Mouse (Mus musculus) hindbrain, embryonic 13.5 days (tissue): ENCODE results near the gene Pik3r4. TPM values are rescaled to one million over a fixed set of nuclear protein-coding genes. Genes with fewer than 3 reads are reported as not detected.

Experiments
- ATAC-seq: fragments of 200-750 bp; cut with Nextera tagmentation; 2 replicates; pipeline ENCODE4 v1.8.0; 2017; ENCODE audit warnings: moderate TSS enrichment; ENCODE audit not compliant: low FRiP score
- H3K27ac ChIP-seq: fragments of 300-500 bp; sonication (generic); 2 replicates; pipeline ENCODE4 v1.5.1; 2015; ENCODE audit warnings: inconsistent platforms, mild to moderate bottlenecking, moderate library complexity
- H3K27me3 ChIP-seq: fragments of 300-500 bp; sonication (generic); 2 replicates; pipeline ENCODE4 v1.6.1; 2015; ENCODE audit warnings: mild to moderate bottlenecking, inconsistent platforms
- H3K36me3 ChIP-seq: fragments of 300-500 bp; sonication (generic); 2 replicates; pipeline ENCODE4 v1.6.1; 2015; ENCODE audit warnings: mild to moderate bottlenecking, inconsistent platforms
- H3K4me1 ChIP-seq: fragments of 300-500 bp; sonication (generic); replicated peaks from 2 replicates; pipeline ENCODE4 v1.6.1; 2015; ENCODE audit warnings: inconsistent platforms
- H3K4me2 ChIP-seq: fragments of 300-500 bp; sonication (generic); 2 replicates; pipeline ENCODE4 v1.6.1; 2015; ENCODE audit warnings: inconsistent platforms, mild to moderate bottlenecking, moderate library complexity
- H3K4me3 ChIP-seq: fragments of 300-500 bp; sonication (generic); 2 replicates; pipeline ENCODE4 v1.5.1; 2015; ENCODE audit warnings: mild to moderate bottlenecking, inconsistent platforms
- H3K9ac ChIP-seq: fragments of 300-500 bp; sonication (generic); 2 replicates; pipeline ENCODE4 v1.6.1; 2015; ENCODE audit warnings: mild to moderate bottlenecking, inconsistent platforms
- H3K9me3 ChIP-seq: fragments of 300-500 bp; sonication (generic); 2 replicates; pipeline ENCODE4 v1.6.1; 2016; ENCODE audit warnings: inconsistent platforms
- WGBS: fragments of 180-500 bp; shearing (Covaris S2); methylation state at CpG from one replicate; pipeline ENCODE4 v1.1.7; 2015; 5-methylcytosine and 5-hydroxymethylcytosine counted together
- polyA plus RNA-seq: library from polyadenylated mRNA; unstranded; fragments of >200 nt; fragmentation: Nextera tagmentation; extraction: Ambion mirVana; gene quantifications from 2 replicates; pipeline ENCODE4 v1.2.1, GENCODE M21; 2015

The Pik3r4 gene
- polyA plus RNA-seq, 1 experiment from 2014 or later, result 20.0 TPM

- no peak overlapping the region for H3K9ac ChIP-seq
- no peak overlapping the region for H3K4me2 ChIP-seq
- peaks cover 7% of the 10 kb centered on the region; the same call in 1 of the 2 replicates for H3K4me1 ChIP-seq
- no peaks in the 10 kb centered on the region for H3K9me3 ChIP-seq
- no peak overlapping the region for H3K4me3 ChIP-seq
- H3K36me3 ChIP-seq, result no peaks in the 10 kb centered on the region
- no peak for ATAC-seq
- WGBS, result 59% methylated on average over 9 of the region's 9 CpGs
- H3K27me3 ChIP-seq, result no peaks in the 10 kb centered on the region; the same call in 1 of the 2 replicates
- H3K27ac ChIP-seq, result no peak overlapping the region
These were observed 59.2 kb downstream of the Pik3r4 start for GRCm38 (mm10) chr9:105701966-105702365.

- no peaks in the 10 kb centered on the region for H3K9me3 ChIP-seq
- no peak overlapping the region for H3K9ac ChIP-seq
- H3K27ac ChIP-seq, result no peak overlapping the region
- H3K4me2 ChIP-seq, result no peak overlapping the region
- H3K4me1 ChIP-seq, result peaks cover 7% of the 10 kb centered on the region; the same call in 1 of the 2 replicates
- H3K27me3 ChIP-seq, result no peaks in the 10 kb centered on the region; the same call in 1 of the 2 replicates
- no peak for ATAC-seq
- H3K4me3 ChIP-seq, result no peak overlapping the region
- no peaks in the 10 kb centered on the region for H3K36me3 ChIP-seq
- 76% methylated on average over 16 of the region's 16 CpGs for WGBS
These were observed 61.6 kb downstream of the Pik3r4 start for GRCm38 (mm10) chr9:105704226-105704932.

- H3K4me3 ChIP-seq, result no peak overlapping the region
- H3K36me3 ChIP-seq, result no peaks in the 10 kb centered on the region
- no peaks in the 10 kb centered on the region for H3K9me3 ChIP-seq
- no peak overlapping the region for H3K9ac ChIP-seq
- no peak overlapping the region for H3K4me2 ChIP-seq
- H3K27ac ChIP-seq, result no peak overlapping the region
- no peak for ATAC-seq
- H3K27me3 ChIP-seq, result no peaks in the 10 kb centered on the region; the same call in 1 of the 2 replicates
- H3K4me1 ChIP-seq, result peaks cover 7% of the 10 kb centered on the region; the same call in 1 of the 2 replicates
- 91% methylated on average over 1 of the region's 1 CpGs for WGBS
These were observed 62.2 kb downstream of the Pik3r4 start for GRCm38 (mm10) chr9:105705011-105705410.

DNA sequence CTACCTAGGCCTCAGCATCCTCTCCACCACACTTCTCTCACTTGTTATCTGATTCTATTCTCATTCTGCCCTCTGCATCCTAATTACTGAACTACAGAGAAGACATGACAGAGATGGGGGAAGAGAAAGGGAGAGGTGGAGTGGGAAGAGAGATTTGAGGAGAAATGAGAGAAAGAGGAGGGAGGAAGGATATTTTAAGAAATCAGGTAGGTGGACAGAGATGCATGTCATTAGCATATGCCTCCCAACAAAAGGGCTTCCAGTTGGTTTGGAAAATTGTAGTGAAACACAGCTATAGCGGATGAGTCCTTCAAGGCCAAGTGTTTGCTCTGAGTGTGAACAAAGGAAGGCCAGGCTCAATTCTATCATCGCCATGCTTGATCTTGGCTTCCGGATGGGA is 69.3 kb downstream of the Pik3r4 start:
- no peaks in the 10 kb centered on the region for H3K4me1 ChIP-seq
- ATAC-seq, result no peak
- no peak overlapping the region for H3K9ac ChIP-seq
- H3K27me3 ChIP-seq, result no peaks in the 10 kb centered on the region
- H3K4me2 ChIP-seq, result no peak overlapping the region
- no peak overlapping the region for H3K4me3 ChIP-seq
- no peak overlapping the region for H3K27ac ChIP-seq
- WGBS, result 90% methylated on average over 3 of the region's 3 CpGs
- H3K9me3 ChIP-seq, result no peaks in the 10 kb centered on the region
- no peaks in the 10 kb centered on the region for H3K36me3 ChIP-seq

DNA sequence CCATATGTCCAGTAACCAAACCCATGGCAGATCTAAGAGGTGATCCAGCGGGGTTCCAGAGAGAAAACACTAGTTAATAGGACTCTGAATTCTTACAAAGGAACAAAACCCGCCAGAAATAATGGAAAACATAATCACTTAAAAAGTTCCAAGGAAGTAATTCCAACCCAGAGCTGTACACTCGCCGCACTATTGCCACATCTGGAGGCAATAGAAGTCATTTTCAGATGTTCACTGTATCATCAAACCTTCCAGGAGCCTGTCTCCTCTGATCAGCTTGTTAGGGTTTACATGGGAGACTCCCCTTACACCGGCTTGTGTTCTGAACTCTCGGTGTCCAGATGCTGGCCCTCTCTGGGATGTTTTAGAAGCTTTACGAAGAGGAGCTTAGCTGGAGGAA is 76.6 kb downstream of the Pik3r4 start:
- Histone ChIP-seq H3K4me2 (no peak overlapping the region), H3K4me1 (peaks cover 5% of the 10 kb centered on the region), H3K9ac (no peak overlapping the region), H3K36me3 (no peaks in the 10 kb centered on the region), H3K9me3 (no peaks in the 10 kb centered on the region), H3K27me3 (no peaks in the 10 kb centered on the region), H3K4me3 (no peak overlapping the region), H3K27ac (no peak overlapping the region)
- no peak for ATAC-seq
- WGBS, result 83% methylated on average over 7 of the region's 7 CpGs

DNA sequence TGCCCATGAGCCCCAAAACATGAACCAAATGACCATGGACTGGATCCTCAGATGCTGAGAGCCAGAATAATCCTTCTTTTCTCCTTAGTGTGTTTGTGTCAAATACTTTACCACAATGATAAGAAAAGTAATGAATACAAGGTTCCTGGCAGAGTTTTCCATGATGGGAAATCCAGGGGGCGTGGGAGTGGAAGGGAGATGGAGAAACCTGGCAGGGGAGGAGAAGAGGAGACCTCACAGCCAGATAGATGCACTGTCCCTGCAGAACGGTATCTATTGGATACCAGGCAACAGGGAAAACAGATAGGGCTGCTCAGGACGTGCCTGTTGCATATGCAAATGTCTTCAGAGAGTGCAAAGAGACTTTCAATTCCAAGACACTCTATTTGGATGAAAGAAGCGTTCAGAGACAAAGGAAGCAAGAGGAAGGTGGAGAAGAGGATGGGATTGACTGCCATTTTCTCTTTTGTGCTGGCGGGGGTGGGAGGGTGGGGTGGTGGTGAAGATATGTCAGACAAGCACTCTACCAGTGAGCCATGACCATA is 77.1 kb downstream of the Pik3r4 start:
- H3K9ac ChIP-seq, result no peak overlapping the region
- 32% methylated on average over 5 of the region's 5 CpGs for WGBS
- peaks cover 5% of the 10 kb centered on the region for H3K4me1 ChIP-seq
- no peak overlapping the region for H3K4me2 ChIP-seq
- H3K9me3 ChIP-seq, result no peaks in the 10 kb centered on the region
- ATAC-seq, result no peak
- H3K27ac ChIP-seq, result no peak overlapping the region
- no peaks in the 10 kb centered on the region for H3K27me3 ChIP-seq
- H3K36me3 ChIP-seq, result no peaks in the 10 kb centered on the region
- no peak overlapping the region for H3K4me3 ChIP-seq

GRCm38 (mm10) chr9:105720430-105720829 is 77.7 kb downstream of the Pik3r4 start:
- H3K9ac ChIP-seq, result no peak overlapping the region
- no peak overlapping the region for H3K4me3 ChIP-seq
- no peak overlapping the region for H3K27ac ChIP-seq
- no peaks in the 10 kb centered on the region for H3K27me3 ChIP-seq
- no peak overlapping the region for H3K4me2 ChIP-seq
- H3K9me3 ChIP-seq, result no peaks in the 10 kb centered on the region
- no peak for ATAC-seq
- 75% methylated on average over 4 of the region's 4 CpGs for WGBS
- peaks cover 5% of the 10 kb centered on the region for H3K4me1 ChIP-seq
- H3K36me3 ChIP-seq, result no peaks in the 10 kb centered on the region

DNA sequence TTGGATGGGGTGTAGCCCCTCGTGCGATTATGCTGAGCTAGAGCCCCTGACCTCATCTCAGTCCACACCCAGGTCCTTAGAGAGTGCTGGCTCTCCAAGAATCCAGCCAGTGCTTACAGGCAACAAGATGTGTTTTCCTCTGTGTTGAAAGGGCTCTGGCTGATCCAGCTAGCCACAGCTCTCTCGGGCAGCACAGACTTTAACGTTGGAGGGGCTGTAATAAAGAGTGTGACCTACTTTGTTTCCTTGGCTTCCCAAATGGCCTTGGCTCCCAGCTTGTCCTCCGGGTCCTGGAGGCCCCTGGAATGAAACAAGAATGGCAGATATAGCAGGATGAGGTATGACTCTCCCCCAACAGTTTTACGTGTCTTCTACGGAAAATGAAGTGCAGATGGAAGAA is 89.2 kb downstream of the Pik3r4 start:
- no peak overlapping the region for H3K9ac ChIP-seq
- H3K9me3 ChIP-seq, result no peaks in the 10 kb centered on the region
- peaks cover 34% of the 10 kb centered on the region for H3K4me1 ChIP-seq
- no peak for ATAC-seq
- no peaks in the 10 kb centered on the region for H3K27me3 ChIP-seq
- H3K4me2 ChIP-seq, result no peak overlapping the region
- H3K27ac ChIP-seq, result no peak overlapping the region; the same call in 1 of the 2 replicates
- WGBS, result 73% methylated on average over 7 of the region's 7 CpGs
- H3K4me3 ChIP-seq, result no peak overlapping the region
- H3K36me3 ChIP-seq, result no peaks in the 10 kb centered on the region

GRCm38 (mm10) chr9:105734651-105735050 is 91.9 kb downstream of the Pik3r4 start:
- Histone ChIP-seq H3K27me3 (no peaks in the 10 kb centered on the region), H3K4me3 (no peak overlapping the region), H3K9me3 (no peaks in the 10 kb centered on the region), H3K36me3 (no peaks in the 10 kb centered on the region), H3K4me1 (peaks cover 31% of the 10 kb centered on the region), H3K9ac (no peak overlapping the region), H3K27ac (no peak overlapping the region), H3K4me2 (no peak overlapping the region)
- no peak for ATAC-seq
- 73% methylated on average over 2 of the region's 2 CpGs for WGBS

GRCm38 (mm10) chr9:105735195-105735594 is 92.4 kb downstream of the Pik3r4 start:
- H3K9ac ChIP-seq, result no peak overlapping the region
- WGBS, result 50% methylated on average over 5 of the region's 5 CpGs
- peak overlapping the region; percentile 18; the same call in 1 of the 2 replicates for H3K27ac ChIP-seq
- no peak overlapping the region for H3K4me3 ChIP-seq
- no peak overlapping the region for H3K4me2 ChIP-seq
- H3K27me3 ChIP-seq, result no peaks in the 10 kb centered on the region
- H3K4me1 ChIP-seq, result peaks cover 31% of the 10 kb centered on the region
- H3K36me3 ChIP-seq, result no peaks in the 10 kb centered on the region
- H3K9me3 ChIP-seq, result no peaks in the 10 kb centered on the region
- ATAC-seq, result no peak

Other genes with a start within 250 kb of the Pik3r4 start
- gene Aste1, start 247.6 kb upstream of the Pik3r4 start, polyA plus RNA-seq, result 12.4 and 12.8 TPM in 2 replicates
- gene Nek11, start 247.5 kb upstream of the Pik3r4 start, polyA plus RNA-seq, result 3.2 TPM in 2 replicates
- 87.3 and 96.3 TPM in 2 replicates for gene Atp2c1, start 115.7 kb upstream of the Pik3r4 start, polyA plus RNA-seq
- 0.12 and 0.14 TPM in 2 replicates for gene Col6a6, start 185.2 kb downstream of the Pik3r4 start, polyA plus RNA-seq